9 mouse cellular contexts compared by ENCODE assay signal in genomic region chr16:63958154-63958553, GRCm38 (mm10).
A peak's percentile ranks its signal among the peaks of the same experiment; 100 is the strongest.
DNase-seq lines count a peak whose midpoint lies in the region; ATAC-seq and TF ChIP-seq lines count a peak whose summit lies in the region.
"Had no signal": no experiment of that assay in that cellular context is flagged by ENCODE, and none has a peak within 500 bp of the region (broad histone marks: within the 10 kb centered on the region; RNA-seq: fewer than 3 reads in every experiment).

No protein-coding gene starts in this region.

- peak; percentile 17 for DNase-seq in layer of hippocampus, adult 11-12 months (ENCODE audit: low spot score)
- DNase-seq in layer of hippocampus, adult 9-10 months (ENCODE audit: low spot score): no peak
- DNase-seq in forebrain, postnatal 0 days: peak; percentile 49
- peak; percentile 14 to 57 for DNase-seq in left cerebral cortex, postnatal 25 days (ENCODE audit: low spot score in 2 of 2)
- peak; percentile 30 to 41 for DNase-seq in right cerebral cortex, postnatal 10 days (ENCODE audit: low spot score in 2 of 2)
- DNase-seq in adrenal gland, adult (ENCODE audit: inconsistent age in 2 of 2, low spot score in 1 of 2): no peak
- no peak for DNase-seq in cerebellum, adult 2 months
- no peak for DNase-seq in heart, embryonic 10.5 days (ENCODE audit: low spot score)
- DNase-seq: cerebellum, adult 18-20 months had no signal

- H3K27me3 ChIP-seq in forebrain, postnatal 0 days (ENCODE audit: insufficient read depth, low read length): no peaks in the 10 kb centered on the region
- H3K27me3 ChIP-seq in cerebellum, adult 2 months (ENCODE audit: control insufficient read depth, insufficient read depth, low read length): no peaks in the 10 kb centered on the region
- no peaks in the 10 kb centered on the region for H3K27me3 ChIP-seq in heart, embryonic 10.5 days (ENCODE audit: insufficient read depth, poor library complexity, severe bottlenecking)

- intact Hi-C loops in left cerebral cortex, postnatal 25 days (cut with DNase I): no loop called here

- 0 out of 2 replicates have a peak overlapping the region, but pooled peaks have one; percentile 29 for H3K27ac ChIP-seq in forebrain, postnatal 0 days (ENCODE audit: low read depth, low read length)
- H3K27ac ChIP-seq in cerebellum, adult 2 months (ENCODE audit: insufficient read depth, low read length): no peak overlapping the region
- H3K27ac ChIP-seq in heart, embryonic 10.5 days: no peak overlapping the region

- 5% methylated on average over 6 of the region's 6 CpGs for WGBS in forebrain, postnatal 0 days
- WGBS in cerebellum, adult 2 months: 30% methylated on average over 6 of the region's 6 CpGs
- WGBS in heart, embryonic 10.5 days: 72% methylated on average over 6 of the region's 6 CpGs

- TF ChIP-seq CTCF in forebrain, postnatal 0 days (IDR thresholded peaks at IDR 0.05; ENCODE audit: low read depth): no peak
- no peak for TF ChIP-seq CTCF in cerebellum, adult 2 months (IDR thresholded peaks at IDR 0.05; ENCODE audit: borderline replicate concordance, insufficient read depth, low read depth, low read length)

- H3K9ac ChIP-seq in forebrain, postnatal 0 days: 0 out of 2 replicates have a peak overlapping the region, but pooled peaks have one; percentile 6

- H3K4me3 ChIP-seq in forebrain, postnatal 0 days (ENCODE audit: low read depth, low read length): no peak overlapping the region
- no peak overlapping the region for H3K4me3 ChIP-seq in cerebellum, adult 2 months (replicated peaks; ENCODE audit: insufficient read depth, low read depth, low read length)
- no peak overlapping the region for H3K4me3 ChIP-seq in heart, embryonic 10.5 days

- no peaks in the 10 kb centered on the region for H3K4me1 ChIP-seq in forebrain, postnatal 0 days (ENCODE audit: insufficient read depth)
- no peaks in the 10 kb centered on the region for H3K4me1 ChIP-seq in cerebellum, adult 2 months (ENCODE audit: control insufficient read depth, insufficient read depth, low read length)
- no peaks in the 10 kb centered on the region for H3K4me1 ChIP-seq in heart, embryonic 10.5 days

- H3K4me2 ChIP-seq in forebrain, postnatal 0 days (ENCODE audit: low read depth): peak overlapping the region; percentile 37

- no peak for TF ChIP-seq POLR2A in cerebellum, adult 2 months (IDR thresholded peaks at IDR 0.05; ENCODE audit: borderline replicate concordance, insufficient read depth, low read length)

- no peaks in the 10 kb centered on the region for H3K36me3 ChIP-seq in forebrain, postnatal 0 days (ENCODE audit: insufficient read depth)
- H3K36me3 ChIP-seq in heart, embryonic 10.5 days: no peaks in the 10 kb centered on the region

- H3K9me3 ChIP-seq in forebrain, postnatal 0 days (ENCODE audit: low read length): no peaks in the 10 kb centered on the region
- H3K9me3 ChIP-seq in heart, embryonic 10.5 days: no peaks in the 10 kb centered on the region

- ATAC-seq in forebrain, postnatal 0 days: peak; percentile 91

Comparison
In these comparisons a context has a peak if more than half of its experiments do, and no peak if none do; other contexts are left out.
1. DNase-seq: peak in layer of hippocampus, adult 11-12 months (single experiment), forebrain, postnatal 0 days (single experiment), left cerebral cortex, postnatal 25 days (2 of 2) and right cerebral cortex, postnatal 10 days (2 of 2); none in layer of hippocampus, adult 9-10 months (single experiment), adrenal gland, adult (0 of 2), cerebellum, adult 2 months (0 of 2) and heart, embryonic 10.5 days (single experiment).